Mouse (Mus musculus) right cerebral cortex, adult 18-20 months (tissue): Measurements from ENCODE around the gene Foxn1.
A peak's percentile ranks its signal among the peaks of the same experiment; 100 is the strongest.

Experiments used
- DNase-seq: peaks from one replicate; pipeline ENCODE4 v3.0.0; 2022; ENCODE audit warnings: mixed read lengths

Gene Foxn1

GRCm38 (mm10) chr11:78355471-78356238 lies 30.7 kb downstream of the Foxn1 start:
- peak; percentile 33 for DNase-seq

GRCm38 (mm10) chr11:78354905-78355304 lies 31.5 kb downstream of the Foxn1 start:
- DNase-seq = no peak

GRCm38 (mm10) chr11:78353081-78353480 lies 33.3 kb downstream of the Foxn1 start:
- no peak for DNase-seq

- DNase-seq = no peak
Observed at GRCm38 (mm10) chr11:78349441-78350358, 36.7 kb downstream of the Foxn1 start.

- DNase-seq = no peak
Observed at GRCm38 (mm10) chr11:78348474-78348873, 37.9 kb downstream of the Foxn1 start.

GRCm38 (mm10) chr11:78347908-78348307 lies 38.5 kb downstream of the Foxn1 start:
- no peak for DNase-seq

- DNase-seq = peak; percentile 51
Observed at GRCm38 (mm10) chr11:78347070-78347754, 39.1 kb downstream of the Foxn1 start.

- no peak for DNase-seq
Observed at GRCm38 (mm10) chr11:78346326-78347069, 39.9 kb downstream of the Foxn1 start.

GRCm38 (mm10) chr11:78345801-78346200 lies 40.6 kb downstream of the Foxn1 start:
- no peak for DNase-seq

- no peak for DNase-seq
Observed at GRCm38 (mm10) chr11:78344890-78345715, 41.3 kb downstream of the Foxn1 start.

- DNase-seq = no peak
Observed at GRCm38 (mm10) chr11:78344328-78344889, 41.9 kb downstream of the Foxn1 start.

GRCm38 (mm10) chr11:78343381-78344327 lies 42.7 kb downstream of the Foxn1 start, which contains the start of gene Unc119:
TSS of gene Unc119 (plus strand) at chr11:78343482.
- DNase-seq = peak; percentile 76

- no peak for DNase-seq
Observed at GRCm38 (mm10) chr11:78341702-78342101, 44.7 kb downstream of the Foxn1 start.

- no peak for DNase-seq
Observed at GRCm38 (mm10) chr11:78337040-78337439, 49.3 kb downstream of the Foxn1 start.

- no peak for DNase-seq
Observed at GRCm38 (mm10) chr11:78333992-78334391, 52.4 kb downstream of the Foxn1 start.

- no peak for DNase-seq
Observed at GRCm38 (mm10) chr11:78332676-78333075, 53.7 kb downstream of the Foxn1 start.

GRCm38 (mm10) chr11:78328512-78329056 lies 57.8 kb downstream of the Foxn1 start:
- DNase-seq = no peak

GRCm38 (mm10) chr11:78327634-78328511 lies 58.5 kb downstream of the Foxn1 start, which contains the start of gene Pigs:
TSS of gene Pigs (plus strand) at chr11:78328415.
- peak; percentile 96 for DNase-seq
